Mouse (Mus musculus) kidney, adult 2 months (tissue): ENCODE measurements at regions not wholly inside any gene's neighbourhood (a gene's known extent, or its start where the extent isn't known, plus 50 kb on each side); places are given as distances from the start of the nearest gene placed in this dataset.

Experiments
- CTCF ChIP-seq: fragments of 200-500 bp; conservative IDR thresholded peaks from 2 replicates; pipeline ENCODE4 v1.5.1; 2011; ENCODE audit warnings: low read depth, mild to moderate bottlenecking, control low read depth, low read length, moderate library complexity, mixed read lengths; ENCODE audit not compliant: insufficient read depth, insufficient read length
- POLR2A ChIP-seq: fragments of 200-500 bp; IDR thresholded peaks from one replicate; pipeline ENCODE4 v1.6.1; 2011; ENCODE audit warnings: low read depth, low read length, control low read depth

GRCm38 (mm10) chr13:53717086-53717485, 244.2 kb upstream of the Msx2 start:
- TF ChIP-seq POLR2A = no peak
- TF ChIP-seq CTCF = no peak
